Mouse (Mus musculus): ENCODE data around the gene Srp54b. TPM values are rescaled to one million over a fixed set of nuclear protein-coding genes. Genes with fewer than 3 reads are reported as not detected.
A peak's percentile ranks its signal among the peaks of the same experiment; 100 is the strongest.
"Not testable (repeated sequence)": the region's sequence is repeated elsewhere in the genome, so short reads cannot be mapped to it uniquely, and the experiment has no call there.

Gene Srp54b
- 10 to 100 TPM; 49.4 to 60.9 TPM for total RNA-seq (2021)
- long read RNA-seq, experiment 1, transcript Srp54b-201 (16 exons, 3,646 nt), result major isoform, 75 of 79 reads
- long read RNA-seq, experiment 1, partial matches to known transcripts, result 2 of 79 reads
- long read RNA-seq, experiment 1, other reads (novel, unspliced or antisense), result 2 of 79 reads
- long read RNA-seq, experiment 2, transcript Srp54b-201 (16 exons, 3,646 nt), result major isoform, 37 of 38 reads
- long read RNA-seq, experiment 2, partial matches to known transcripts, result 1 of 38 reads
- long read RNA-seq, experiment 2, other reads (novel, unspliced or antisense), result 0 of 38 reads

DNA sequence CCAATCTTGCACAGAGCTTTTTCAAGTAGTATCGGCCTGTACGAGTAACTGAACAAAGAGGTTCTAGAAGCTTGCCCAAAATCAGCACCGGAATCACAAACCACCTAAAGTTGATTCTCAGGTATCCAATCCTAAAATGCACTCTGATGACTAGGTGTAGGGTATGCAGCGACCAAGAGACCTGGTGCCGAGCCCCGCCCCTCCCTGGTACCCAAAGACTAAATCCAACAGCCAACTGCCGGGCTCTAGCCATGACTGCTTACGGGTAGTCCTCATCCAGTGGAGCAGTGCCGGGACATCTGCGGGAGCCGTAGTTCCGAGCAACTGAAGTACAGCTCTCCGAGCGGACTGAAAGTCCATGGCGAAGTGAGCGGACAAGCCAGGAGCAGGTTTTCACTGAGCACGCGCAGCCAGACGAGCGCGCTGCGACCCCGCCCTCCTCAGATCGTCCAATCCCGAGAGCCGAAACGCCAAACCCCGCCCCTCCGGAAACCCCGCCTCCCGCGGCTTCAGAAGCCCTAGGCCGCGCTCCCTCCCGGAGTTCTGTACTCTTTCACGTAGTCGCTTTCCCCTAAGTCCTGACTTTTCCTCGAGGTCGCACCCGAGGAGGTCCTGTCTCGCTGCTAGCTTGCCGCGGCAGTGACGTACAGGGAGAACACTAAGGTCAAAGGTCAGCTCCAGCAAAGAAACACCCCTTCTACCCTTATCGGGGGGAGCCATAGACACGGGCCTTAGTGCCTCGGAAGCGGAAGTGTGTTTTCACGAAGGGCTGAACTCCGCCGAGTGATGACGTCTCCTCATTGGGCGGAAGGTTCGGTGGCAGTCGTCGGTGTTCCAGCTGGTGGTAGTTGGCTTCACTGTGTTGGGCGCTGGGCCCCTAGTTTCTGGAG lies at the start of gene Srp54b:
TSS of gene Srp54b (plus strand) at position 546 of the 890 bp plus-strand sequence.
- intact Hi-C loops (cut with DNase I); H3K27ac ChIP-seq; DNase-seq (ENCODE audit: extremely low spot score in 1 of 2, low spot score in 2 of 2): not testable (repeated sequence)
- H3K4me3 ChIP-seq, result peak within 1 kb of the TSS; percentile 38; the same call in 1 of the 2 replicates

DNA sequence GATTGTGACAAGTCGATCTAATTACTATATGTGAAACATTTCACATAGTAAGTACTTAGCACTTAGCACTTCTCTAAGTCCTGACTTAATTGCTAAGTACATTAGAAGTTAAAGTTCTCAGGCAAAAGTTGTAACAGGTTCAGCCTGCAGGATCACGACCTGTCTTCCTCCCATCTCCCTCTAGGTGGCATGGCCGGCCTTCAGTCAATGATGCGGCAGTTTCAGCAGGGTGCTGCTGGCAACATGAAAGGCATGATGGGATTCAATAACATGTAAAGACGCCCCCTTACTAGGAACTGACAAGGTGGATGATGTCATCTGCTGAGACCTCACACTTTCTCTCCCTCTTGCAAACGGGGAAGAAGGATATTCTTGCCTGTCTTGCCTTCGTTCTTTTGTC lies 42.3 kb upstream of the Srp54b start:
- intact Hi-C loops (cut with DNase I); H3K27ac ChIP-seq; H3K4me3 ChIP-seq; DNase-seq (ENCODE audit: extremely low spot score in 1 of 2, low spot score in 2 of 2): not testable (repeated sequence)

DNA sequence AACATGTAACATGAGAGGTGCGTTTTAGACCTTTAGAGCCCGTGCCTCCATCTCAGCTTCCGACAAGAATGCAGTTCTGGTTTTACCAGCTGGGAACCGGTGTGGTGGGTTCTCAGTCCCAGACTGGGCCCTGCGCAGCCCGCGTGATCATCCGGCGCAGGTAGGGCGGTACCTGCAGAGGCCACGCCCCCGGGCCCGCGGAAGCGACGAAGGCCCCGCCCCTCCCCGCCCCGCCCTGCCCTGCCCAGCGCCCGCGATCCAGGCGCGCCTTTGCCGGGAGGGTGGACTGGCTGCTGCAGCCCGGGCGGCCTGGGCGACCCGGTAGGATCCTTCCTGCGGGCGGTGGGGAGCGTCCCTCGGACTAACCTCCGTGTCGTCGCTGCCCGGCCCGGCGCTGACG lies 30.7 kb upstream of the Srp54b start, which contains the start of gene Fam177a:
TSS of gene Fam177a (plus strand) at position 228 of the 400 bp plus-strand sequence.
- intact Hi-C loops (cut with DNase I); DNase-seq (ENCODE audit: extremely low spot score in 1 of 2, low spot score in 2 of 2); H3K27ac ChIP-seq; H3K4me3 ChIP-seq: not testable (repeated sequence)

DNA sequence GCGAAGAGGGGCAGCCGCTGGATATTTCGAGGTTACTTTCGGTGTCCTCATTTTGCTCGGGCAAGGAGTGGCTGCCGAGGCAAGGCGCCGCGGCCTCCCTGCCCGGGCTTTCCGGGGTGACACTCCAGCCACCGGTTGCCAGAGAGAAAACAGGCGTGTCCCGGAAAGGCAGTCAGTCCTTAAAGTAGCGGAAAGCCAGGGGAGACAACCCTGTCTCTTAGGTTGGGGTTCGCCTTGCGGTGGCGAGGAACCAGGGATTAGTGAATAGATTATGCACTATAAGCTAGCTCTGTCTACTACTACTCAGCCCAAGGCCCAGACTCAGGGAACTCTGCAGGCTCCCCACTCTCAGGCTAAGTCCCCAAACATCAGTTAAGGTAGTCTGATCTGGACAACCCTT lies 30.2 kb upstream of the Srp54b start:
- H3K27ac ChIP-seq; DNase-seq (ENCODE audit: extremely low spot score in 1 of 2, low spot score in 2 of 2); intact Hi-C loops (cut with DNase I); H3K4me3 ChIP-seq: not testable (repeated sequence)

DNA sequence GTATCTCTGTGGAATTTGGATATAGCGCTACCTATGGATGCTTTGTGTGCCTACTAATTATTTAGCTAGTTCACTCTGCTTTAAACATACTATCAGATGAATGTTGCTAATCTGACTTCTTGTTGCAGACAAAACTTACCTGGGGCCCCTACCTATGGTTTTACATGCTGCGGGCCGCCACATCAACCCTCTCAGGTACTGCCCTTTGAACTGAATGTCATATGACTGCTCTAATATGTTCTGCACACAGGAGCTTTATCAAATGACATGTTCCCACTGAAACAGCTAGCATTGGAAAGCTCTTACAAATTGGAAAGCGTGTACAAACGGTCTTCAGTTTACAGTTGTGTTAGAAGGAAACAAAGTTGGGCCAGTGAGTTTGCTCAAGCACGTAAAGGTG lies 19.4 kb upstream of the Srp54b start:
- H3K4me3 ChIP-seq; DNase-seq (ENCODE audit: extremely low spot score in 1 of 2, low spot score in 2 of 2); H3K27ac ChIP-seq; intact Hi-C loops (cut with DNase I): not testable (repeated sequence)

DNA sequence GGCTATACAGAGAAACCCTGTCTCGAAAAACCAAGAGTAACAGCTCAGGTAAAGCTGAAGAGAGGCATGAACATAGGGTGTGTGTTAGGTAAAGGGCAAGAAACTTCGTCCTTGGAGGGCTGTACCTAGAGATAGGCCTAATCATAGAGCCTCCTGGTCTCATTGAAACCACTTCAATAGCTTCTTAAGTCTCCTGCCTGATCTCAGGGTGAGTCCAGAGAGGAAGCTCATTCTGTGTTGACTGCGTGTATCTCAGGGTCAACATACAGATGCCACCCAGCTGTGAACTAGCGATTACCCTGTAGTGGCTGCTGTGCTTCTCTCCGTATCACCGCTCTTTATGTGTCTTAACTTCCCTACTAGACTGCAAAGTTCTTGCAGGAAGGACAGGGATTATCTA lies 17.0 kb upstream of the Srp54b start:
- H3K27ac ChIP-seq; H3K4me3 ChIP-seq; intact Hi-C loops (cut with DNase I); DNase-seq (ENCODE audit: extremely low spot score in 1 of 2, low spot score in 2 of 2): not testable (repeated sequence)

DNA sequence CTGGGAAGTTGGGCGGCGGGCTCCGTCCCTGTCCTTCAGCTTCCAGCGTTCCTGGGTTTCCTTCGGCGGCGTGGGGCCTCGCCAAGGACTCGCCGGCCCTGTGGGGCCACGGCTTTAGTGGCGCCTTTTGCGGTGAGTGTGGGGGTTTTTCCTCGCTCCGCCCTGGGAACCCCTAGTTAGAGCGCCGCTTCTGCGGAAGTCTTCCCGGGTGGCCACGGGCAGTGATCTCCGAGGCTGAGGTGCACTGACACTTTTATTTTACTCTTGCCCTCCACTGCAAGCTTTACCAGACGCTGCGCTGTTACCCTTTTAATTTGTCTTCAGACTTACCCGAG lies 512 bp downstream of the Srp54b start:
- H3K27ac ChIP-seq; intact Hi-C loops (cut with DNase I): not testable (repeated sequence)
- DNase-seq (ENCODE audit: extremely low spot score in 1 of 2, low spot score in 2 of 2), result peak in 1 of 2 experiments; percentile 5
- H3K4me3 ChIP-seq, result peak overlapping the region; percentile 38; the same call in 1 of the 2 replicates

DNA sequence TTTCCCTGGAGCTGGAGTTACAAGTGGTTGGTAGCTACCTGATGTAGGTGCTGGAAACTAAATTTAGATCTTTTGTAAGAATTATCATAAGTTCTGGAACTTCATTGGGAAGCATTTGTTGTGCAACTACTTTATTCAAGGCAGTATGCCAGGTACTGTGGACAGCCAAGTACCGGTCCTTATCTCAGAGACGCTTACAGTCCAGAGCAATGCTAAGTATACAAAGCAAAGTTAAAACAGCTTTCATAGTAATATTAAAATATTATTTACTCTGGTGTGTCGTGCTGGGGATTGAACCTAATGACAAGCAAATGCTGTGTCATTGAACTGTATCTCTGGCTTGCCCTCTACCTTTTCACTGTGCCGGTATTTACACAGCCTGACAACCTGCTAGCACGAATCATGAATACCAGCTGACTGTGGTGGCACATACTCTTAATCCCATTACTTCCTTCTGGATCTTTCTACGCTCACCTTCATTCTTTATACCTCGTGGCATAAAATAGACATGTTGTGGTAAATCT lies 12.2 kb downstream of the Srp54b start:
- DNase-seq (ENCODE audit: extremely low spot score in 1 of 2, low spot score in 2 of 2); H3K27ac ChIP-seq; H3K4me3 ChIP-seq; intact Hi-C loops (cut with DNase I): not testable (repeated sequence)

DNA sequence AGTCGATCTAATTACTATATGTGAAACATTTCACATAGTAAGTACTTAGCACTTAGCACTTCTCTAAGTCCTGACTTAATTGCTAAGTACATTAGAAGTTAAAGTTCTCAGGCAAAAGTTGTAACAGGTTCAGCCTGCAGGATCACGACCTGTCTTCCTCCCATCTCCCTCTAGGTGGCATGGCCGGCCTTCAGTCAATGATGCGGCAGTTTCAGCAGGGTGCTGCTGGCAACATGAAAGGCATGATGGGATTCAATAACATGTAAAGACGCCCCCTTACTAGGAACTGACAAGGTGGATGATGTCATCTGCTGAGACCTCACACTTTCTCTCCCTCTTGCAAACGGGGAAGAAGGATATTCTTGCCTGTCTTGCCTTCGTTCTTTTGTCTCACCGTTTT lies 32.8 kb downstream of the Srp54b start:
- DNase-seq (ENCODE audit: extremely low spot score in 1 of 2, low spot score in 2 of 2); intact Hi-C loops (cut with DNase I); H3K27ac ChIP-seq; H3K4me3 ChIP-seq: not testable (repeated sequence)

DNA sequence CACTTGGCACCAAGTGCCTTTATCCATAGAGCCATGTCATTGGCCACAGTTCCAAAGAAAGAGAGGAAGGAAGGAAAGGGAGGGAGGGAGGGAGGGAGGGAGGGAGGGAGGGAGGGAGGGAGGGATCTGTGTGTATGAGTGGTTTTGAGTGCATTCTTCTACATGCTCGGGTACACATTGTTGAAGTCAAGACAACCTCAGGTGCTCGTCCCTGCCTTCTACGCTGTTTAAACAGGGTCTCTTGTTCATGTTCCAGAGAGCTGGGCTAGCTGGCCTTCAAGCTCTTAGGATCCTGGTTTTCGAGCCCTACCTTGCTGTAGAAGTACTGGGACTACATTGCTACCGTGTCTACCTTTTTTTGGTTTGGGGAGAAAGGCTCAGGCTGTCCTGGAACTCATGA lies 34.2 kb downstream of the Srp54b start:
- intact Hi-C loops (cut with DNase I), result not testable (repeated sequence)

DNA sequence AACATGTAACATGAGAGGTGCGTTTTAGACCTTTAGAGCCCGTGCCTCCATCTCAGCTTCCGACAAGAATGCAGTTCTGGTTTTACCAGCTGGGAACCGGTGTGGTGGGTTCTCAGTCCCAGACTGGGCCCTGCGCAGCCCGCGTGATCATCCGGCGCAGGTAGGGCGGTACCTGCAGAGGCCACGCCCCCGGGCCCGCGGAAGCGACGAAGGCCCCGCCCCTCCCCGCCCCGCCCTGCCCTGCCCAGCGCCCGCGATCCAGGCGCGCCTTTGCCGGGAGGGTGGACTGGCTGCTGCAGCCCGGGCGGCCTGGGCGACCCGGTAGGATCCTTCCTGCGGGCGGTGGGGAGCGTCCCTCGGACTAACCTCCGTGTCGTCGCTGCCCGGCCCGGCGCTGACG lies 44.4 kb downstream of the Srp54b start, which contains the start of gene 1700047I17Rik2:
TSS of gene 1700047I17Rik2 (plus strand) at position 287 of the 400 bp plus-strand sequence.
- intact Hi-C loops (cut with DNase I); H3K27ac ChIP-seq; H3K4me3 ChIP-seq; DNase-seq (ENCODE audit: extremely low spot score in 1 of 2, low spot score in 2 of 2): not testable (repeated sequence)

More for the DNA sequence above, 34.2 kb downstream of the Srp54b start:
- DNase-seq (ENCODE audit: extremely low spot score in 1 of 2, low spot score in 2 of 2); H3K4me3 ChIP-seq; H3K27ac ChIP-seq: not testable (repeated sequence)

DNA sequence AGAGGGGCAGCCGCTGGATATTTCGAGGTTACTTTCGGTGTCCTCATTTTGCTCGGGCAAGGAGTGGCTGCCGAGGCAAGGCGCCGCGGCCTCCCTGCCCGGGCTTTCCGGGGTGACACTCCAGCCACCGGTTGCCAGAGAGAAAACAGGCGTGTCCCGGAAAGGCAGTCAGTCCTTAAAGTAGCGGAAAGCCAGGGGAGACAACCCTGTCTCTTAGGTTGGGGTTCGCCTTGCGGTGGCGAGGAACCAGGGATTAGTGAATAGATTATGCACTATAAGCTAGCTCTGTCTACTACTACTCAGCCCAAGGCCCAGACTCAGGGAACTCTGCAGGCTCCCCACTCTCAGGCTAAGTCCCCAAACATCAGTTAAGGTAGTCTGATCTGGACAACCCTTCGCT lies 44.9 kb downstream of the Srp54b start:
- H3K4me3 ChIP-seq; intact Hi-C loops (cut with DNase I); DNase-seq (ENCODE audit: extremely low spot score in 1 of 2, low spot score in 2 of 2); H3K27ac ChIP-seq: not testable (repeated sequence)

DNA sequence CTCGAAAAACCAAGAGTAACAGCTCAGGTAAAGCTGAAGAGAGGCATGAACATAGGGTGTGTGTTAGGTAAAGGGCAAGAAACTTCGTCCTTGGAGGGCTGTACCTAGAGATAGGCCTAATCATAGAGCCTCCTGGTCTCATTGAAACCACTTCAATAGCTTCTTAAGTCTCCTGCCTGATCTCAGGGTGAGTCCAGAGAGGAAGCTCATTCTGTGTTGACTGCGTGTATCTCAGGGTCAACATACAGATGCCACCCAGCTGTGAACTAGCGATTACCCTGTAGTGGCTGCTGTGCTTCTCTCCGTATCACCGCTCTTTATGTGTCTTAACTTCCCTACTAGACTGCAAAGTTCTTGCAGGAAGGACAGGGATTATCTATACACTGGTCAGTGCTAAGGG lies 58.0 kb downstream of the Srp54b start:
- intact Hi-C loops (cut with DNase I); H3K27ac ChIP-seq; DNase-seq (ENCODE audit: extremely low spot score in 1 of 2, low spot score in 2 of 2); H3K4me3 ChIP-seq: not testable (repeated sequence)

DNA sequence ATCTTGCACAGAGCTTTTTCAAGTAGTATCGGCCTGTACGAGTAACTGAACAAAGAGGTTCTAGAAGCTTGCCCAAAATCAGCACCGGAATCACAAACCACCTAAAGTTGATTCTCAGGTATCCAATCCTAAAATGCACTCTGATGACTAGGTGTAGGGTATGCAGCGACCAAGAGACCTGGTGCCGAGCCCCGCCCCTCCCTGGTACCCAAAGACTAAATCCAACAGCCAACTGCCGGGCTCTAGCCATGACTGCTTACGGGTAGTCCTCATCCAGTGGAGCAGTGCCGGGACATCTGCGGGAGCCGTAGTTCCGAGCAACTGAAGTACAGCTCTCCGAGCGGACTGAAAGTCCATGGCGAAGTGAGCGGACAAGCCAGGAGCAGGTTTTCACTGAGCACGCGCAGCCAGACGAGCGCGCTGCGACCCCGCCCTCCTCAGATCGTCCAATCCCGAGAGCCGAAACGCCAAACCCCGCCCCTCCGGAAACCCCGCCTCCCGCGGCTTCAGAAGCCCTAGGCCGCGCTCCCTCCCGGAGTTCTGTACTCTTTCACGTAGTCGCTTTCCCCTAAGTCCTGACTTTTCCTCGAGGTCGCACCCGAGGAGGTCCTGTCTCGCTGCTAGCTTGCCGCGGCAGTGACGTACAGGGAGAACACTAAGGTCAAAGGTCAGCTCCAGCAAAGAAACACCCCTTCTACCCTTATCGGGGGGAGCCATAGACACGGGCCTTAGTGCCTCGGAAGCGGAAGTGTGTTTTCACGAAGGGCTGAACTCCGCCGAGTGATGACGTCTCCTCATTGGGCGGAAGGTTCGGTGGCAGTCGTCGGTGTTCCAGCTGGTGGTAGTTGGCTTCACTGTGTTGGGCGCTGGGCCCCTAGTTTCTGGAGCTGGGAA lies 75.0 kb downstream of the Srp54b start, which contains the start of gene Srp54c:
TSS of gene Srp54c (plus strand) at position 543 of the 894 bp plus-strand sequence.
- peak within 1 kb of the TSS; percentile 39 for H3K4me3 ChIP-seq
- intact Hi-C loops (cut with DNase I); H3K27ac ChIP-seq; DNase-seq (ENCODE audit: extremely low spot score in 1 of 2, low spot score in 2 of 2): not testable (repeated sequence)

DNA sequence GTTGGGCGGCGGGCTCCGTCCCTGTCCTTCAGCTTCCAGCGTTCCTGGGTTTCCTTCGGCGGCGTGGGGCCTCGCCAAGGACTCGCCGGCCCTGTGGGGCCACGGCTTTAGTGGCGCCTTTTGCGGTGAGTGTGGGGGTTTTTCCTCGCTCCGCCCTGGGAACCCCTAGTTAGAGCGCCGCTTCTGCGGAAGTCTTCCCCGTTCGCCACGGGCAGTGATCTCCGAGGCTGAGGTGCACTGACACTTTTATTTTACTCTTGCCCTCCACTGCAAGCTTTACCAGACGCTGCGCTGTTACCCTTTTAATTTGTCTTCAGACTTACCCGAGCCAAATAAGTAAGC lies 75.6 kb downstream of the Srp54b start:
- DNase-seq (ENCODE audit: extremely low spot score in 1 of 2, low spot score in 2 of 2), result not testable (repeated sequence)

More for the DNA sequence above, 75.6 kb downstream of the Srp54b start:
- H3K27ac ChIP-seq; intact Hi-C loops (cut with DNase I): not testable (repeated sequence)
- H3K4me3 ChIP-seq, result peak overlapping the region; percentile 39

Measured in left cerebral cortex, adult 2 months (tissue).